Mouse (Mus musculus) kidney, postnatal 4 days (tissue): ENCODE results near the gene Dleu7.

Experiments
- DNase-seq, 2 experiments: peaks; one replicate each; pipeline ENCODE4 v3.0.0; 2021; ENCODE audit warnings: mixed read lengths in 2 of 2

Gene Dleu7

DNA sequence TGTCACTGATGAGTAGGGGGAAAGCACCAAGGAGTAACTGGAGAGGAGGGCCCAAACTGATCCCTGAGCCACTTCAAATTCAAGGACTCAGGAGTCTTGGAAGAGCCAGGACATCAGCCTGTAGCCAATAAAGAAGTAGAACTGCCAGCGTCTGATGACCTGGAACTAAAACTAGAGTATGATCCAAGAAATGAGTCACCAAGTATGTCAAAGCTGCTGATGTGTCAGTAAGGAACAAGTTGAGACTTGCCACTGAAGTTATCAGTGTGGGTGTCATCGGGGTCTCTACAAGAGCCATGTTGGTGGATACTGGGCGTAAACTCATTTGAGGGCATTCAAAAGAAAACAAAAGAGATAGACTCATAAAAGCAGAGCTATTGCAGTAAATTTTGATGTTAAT is 19.2 kb downstream of the Dleu7 start:
- DNase-seq = no peak

DNA sequence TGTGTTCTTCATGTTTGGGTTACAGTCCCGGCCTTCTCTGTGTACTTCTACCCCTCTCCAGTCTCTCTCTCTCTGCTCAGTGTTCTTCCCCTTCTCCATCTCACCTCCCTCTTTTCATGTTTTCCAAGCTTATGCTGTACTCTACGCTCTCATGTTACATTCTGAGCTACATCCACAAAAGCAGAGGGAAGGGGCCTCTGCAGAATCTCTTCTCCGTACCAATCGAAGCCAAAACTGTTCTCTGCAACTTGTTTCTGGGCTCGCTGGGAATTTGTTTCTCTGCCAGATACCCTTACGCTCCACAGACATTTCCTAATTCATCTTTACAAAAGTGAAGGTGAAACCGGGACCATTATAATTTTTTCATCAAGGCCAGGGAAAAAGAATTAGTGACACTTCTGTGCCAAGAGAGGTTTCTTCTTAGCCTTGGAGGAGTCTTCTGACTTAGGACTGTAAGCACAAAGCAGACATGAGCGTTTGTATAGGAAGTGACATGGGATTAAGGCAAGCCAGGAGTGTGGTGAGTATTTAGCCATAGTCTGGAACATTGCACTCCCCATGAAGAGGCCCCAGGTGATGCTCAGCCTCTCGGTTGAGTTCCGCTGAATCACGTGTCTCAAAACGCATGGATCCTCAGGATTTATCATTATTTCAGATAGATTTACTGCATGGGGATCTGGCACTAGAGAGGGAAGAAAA is 22.0 kb downstream of the Dleu7 start:
- DNase-seq = no peak

DNA sequence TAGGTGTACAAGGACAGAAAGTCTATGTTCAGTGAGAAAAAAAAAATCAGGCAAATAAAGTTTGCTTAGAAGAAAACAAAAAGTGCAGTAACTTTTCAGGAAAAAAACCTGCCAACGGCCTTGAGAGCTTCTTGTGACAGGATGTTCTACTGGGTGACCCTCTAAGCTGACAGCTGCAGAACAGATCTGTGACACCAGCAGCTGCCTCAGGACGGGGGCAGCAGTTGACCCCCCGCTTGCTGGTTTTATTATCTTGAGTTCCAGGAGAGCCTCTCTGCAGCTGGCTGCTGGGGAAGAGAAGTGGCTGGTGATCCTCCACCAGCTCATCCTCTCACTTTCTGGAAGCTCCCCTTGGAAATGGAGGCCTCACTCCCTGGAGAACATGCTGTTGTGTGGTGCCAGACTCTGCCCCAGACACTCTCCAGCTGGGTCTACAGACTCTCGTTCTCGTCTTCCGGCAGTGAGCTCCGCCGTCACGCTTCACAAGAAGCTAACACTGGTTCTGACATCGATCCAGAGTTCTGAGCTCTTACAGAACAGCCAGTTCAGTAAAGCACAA is 33.8 kb downstream of the Dleu7 start:
- DNase-seq = peak; percentile 14 to 30

DNA sequence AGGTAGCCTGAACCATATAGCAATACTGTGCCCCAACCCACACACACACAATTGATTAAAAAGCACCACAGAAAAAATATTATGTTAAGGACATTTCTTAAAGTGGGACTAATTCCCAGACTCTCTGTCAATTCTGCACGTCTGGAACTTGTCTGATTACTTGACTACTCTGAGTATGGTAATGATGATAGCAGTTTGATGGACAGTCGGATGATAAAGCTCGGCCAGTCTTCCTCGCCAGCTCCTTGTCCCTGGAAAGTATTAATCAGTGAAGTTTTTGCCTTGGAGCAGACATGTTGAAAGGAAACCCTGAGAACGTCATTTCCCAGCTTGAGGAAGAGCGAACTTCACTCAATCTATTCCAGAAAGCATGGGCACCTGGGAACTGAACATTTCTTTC is 34.7 kb downstream of the Dleu7 start:
- no peak for DNase-seq

DNA sequence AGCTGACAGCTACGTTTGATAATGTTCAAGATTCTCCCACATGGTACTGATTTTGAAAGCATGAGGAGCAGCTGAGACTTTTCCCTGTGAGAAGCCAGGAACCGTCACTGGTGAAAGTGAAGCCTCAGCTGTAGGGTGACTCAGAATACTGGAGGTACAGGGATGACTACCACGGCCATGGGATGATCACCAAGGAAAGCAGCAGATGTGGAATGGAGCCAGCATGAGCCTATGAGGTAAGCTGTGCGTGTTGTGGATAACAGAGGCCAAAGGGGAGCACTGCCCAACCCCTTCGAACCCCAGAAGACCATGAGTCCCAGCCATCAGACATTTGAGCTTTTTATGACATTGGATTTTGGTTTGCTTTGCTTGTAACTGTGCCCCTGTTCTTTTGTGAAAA is 36.8 kb downstream of the Dleu7 start:
- no peak for DNase-seq

DNA sequence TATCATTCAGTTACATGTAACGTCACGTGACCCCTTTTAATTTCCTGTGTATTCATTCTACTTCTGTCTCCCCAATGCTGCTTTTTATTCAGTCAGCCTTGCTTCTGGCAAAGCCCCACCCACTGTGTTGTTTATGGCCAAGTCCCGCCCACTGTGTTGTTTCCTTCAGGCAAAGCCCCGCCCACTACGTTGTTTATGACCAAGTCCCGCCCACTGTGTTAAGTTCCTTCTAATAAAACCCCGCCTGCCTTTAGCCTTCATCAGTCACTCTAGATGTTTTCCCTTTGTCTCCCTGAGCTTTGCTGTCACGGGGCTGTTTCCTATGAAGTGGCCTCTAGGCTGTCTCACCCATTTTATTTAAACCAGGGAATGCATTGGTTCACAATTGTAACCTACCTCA is 38.5 kb downstream of the Dleu7 start:
- DNase-seq = peak; percentile 30 to 46

DNA sequence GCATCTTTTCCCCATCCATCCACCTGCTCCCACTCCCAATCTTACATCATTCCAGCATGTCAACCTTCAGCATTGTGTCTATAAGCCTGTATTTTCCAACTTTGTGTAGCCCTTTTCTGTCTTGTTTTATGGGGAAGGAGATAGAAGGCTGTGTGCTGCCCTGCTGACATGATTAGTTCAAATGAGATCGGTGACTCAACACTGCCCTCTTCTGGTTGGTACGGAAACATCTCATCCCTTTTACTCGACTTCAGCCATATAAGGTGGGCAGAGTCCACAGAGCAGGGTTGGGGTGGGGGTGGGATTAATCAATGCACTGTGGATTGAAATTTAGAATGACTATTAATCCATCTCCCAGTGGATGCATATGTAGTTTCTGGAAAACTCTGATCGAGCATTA is 40.8 kb downstream of the Dleu7 start:
- DNase-seq = peak; percentile 52 to 69

DNA sequence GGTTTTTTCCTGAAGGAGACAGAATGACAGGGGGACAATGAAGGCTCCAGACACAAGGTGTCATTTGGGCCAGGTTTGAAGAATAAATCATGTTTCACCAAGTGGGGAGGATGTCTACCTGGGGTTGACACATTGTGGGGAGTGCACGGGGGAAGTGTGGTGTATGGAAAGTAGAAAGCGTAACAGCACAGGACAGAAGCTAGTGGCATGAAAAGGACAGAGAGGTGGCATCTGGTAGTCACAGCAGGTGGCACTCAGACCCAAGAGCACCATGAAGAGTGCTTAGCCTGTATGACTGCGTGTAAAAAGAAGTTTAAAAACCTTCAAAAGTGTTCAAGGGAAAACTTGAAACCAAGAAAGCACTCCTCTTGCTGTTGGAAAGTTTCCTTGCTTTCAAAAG is 42.8 kb downstream of the Dleu7 start:
- DNase-seq = no peak

DNA sequence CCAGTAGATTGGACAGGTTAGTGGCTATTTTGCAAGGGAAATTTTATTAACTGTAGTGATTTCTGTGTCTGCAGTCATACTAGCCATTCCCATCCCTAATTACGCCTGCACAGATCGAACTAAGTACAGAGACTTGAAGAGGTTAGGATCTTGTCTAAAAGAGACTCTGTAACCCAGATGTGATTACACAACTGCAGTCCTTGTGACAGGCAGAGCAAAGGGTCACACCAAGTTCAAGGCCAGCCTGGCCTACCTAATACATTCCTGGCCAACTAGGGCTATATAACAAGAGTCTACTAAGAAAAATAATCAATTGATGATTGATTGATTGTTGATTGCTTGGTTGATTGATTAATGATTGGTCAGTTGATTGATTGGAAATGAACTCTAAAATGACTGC is 43.6 kb downstream of the Dleu7 start:
- DNase-seq = no peak

DNA sequence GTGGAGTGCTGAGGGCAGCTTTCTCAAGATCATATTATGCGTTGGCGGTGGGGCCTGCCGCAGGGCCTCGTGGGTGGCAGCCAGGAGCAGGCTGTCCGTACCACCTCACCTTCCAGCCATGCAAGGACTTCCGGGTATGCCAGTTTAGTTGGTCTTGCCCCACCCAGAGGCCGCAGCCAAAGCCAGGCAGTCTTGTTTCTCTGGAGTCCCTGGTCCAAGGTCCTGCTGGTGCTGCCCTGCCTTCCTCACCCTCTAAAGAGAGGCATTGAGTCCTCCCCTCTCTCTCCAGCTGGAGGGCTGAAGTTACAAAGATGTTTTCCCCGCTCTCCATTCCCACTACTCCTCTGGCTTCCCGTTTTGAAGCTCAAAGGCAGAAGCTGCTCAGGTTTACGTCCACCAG is 44.1 kb downstream of the Dleu7 start:
- DNase-seq = peak in 1 of 2 experiments; percentile 28

DNA sequence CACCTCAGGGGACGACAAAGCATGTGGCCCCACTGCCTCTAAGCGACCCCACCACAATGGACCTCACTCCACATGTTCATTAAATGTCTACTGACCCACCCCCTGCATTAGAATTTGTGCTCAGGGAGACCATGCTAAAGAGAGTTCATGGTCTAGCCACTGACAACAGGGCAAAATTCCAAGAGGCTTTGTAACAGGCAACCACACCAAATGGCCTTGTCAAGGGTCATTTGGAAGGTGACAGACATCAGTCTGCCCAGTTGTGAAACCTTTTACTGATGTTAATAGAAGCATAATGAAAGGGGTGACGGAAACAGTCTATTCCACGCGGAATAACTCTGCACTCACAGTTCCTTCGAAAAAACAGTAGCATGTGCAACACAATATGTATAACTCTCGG is 44.5 kb downstream of the Dleu7 start:
- DNase-seq = no peak

DNA sequence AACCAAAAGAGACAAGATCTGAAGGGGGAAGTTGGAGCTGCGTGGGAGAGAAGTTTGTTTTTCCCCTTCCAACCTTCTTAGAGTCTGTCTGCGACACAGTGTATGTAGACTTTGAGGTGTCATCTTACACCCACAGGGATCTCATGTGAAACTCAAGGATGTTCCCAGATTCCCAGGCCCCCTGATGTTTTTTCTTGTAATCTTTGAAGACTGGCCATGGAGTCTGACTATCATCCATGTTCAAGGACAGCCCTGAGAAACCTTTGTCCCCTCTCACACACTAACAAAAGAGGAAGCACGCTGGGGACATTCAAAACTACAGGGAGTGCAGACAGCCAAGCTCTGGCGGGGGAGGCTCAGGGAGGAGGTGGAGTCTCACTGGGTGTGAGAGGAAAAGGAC is 47.3 kb downstream of the Dleu7 start:
- peak in 1 of 2 experiments; percentile 29 for DNase-seq

DNA sequence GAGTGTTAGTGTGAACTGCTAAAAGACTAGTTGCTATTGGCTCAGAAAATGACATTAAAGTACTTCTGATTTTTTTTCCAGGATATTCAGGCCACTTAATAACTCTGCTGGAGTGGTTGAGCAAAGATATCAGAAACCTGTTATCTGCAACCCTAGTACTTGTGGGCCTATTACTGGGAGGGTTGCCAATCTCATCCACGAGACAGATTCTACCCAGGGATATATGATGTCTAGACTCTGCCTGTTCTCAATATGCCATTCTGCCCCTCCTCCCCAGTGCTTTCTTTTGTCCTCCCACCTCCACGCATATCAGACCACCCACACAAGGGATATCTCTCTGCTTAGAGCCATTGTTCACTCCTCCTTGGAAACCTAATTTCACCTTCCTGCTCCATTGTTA is 49.3 kb downstream of the Dleu7 start:
- DNase-seq = no peak

DNA sequence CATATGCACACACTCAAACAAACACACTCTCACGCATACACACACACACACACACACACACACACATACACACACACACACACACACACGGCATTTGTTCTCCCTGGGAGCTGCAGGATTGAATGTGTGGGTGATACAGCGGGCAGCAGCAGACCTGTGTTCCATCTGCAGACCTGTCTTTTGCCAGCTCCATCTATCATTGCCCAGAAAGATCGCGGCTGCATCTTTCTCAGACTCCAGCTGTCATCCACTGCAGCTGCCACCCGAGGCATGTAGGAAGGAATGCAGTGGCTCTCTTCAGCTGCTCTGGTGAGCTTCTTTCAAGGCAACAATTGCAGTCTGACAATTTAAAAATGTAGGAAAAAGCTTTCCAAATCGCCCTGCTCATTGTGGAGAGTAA is 56.9 kb downstream of the Dleu7 start:
- DNase-seq = no peak

DNA sequence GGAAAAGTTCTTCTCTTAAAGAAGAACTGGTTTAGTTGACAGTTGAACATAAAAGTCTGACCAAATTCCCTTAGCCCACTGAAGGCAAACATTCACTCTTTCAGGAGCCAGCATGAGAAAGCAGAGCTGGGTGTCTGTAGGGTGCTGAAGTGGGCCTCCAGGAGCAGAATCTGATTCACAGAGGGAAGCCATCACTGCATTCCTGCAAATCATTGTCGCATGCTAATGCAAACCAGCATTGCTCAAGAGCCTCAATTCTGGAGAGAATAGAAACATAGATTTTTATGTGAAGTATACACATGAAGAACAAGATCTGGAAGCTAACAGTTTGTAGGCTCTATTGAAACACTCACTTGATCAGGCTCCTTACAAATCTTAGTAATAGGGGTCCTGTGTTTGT is 57.6 kb downstream of the Dleu7 start:
- DNase-seq = peak in 1 of 2 experiments; percentile 13

DNA sequence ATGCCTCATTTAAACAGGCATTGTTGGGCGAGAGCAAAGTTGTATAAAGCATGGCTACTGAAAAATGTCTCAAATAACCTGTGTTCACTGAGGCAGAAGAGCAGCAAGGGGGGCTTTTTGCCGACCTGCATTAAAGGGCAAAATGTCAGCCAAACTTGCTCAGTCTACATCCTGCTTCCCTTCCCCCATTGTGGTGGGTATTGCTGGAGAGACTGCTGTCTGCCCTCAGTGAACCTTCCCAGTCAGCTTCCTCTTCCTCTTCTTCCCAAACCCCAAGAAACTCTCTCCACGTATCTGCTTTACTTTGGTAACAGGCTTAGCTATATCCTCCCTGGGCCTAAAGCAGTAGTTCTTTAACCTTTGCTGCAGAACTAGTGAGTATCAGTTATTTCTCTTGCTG is 61.9 kb downstream of the Dleu7 start:
- no peak for DNase-seq

DNA sequence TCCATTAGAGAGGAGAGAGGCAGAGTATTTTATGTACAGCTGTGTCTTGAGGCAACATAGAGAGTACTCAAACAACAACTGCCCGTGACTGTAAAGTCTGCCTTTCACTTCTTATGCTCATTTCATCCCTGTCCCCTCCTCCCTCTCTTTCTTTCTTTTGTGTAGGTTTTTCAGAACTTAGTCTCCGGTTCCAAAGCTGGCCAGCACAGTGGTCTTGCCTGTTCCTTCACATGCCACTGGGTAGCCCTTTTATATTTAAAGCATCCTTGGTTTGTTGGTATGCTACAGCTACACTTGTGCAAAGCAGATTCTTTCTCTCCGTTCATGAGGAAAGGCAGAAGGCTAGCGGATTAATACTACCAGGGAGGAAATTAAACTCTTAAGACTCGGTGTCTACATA is 65.7 kb downstream of the Dleu7 start:
- no peak for DNase-seq

DNA sequence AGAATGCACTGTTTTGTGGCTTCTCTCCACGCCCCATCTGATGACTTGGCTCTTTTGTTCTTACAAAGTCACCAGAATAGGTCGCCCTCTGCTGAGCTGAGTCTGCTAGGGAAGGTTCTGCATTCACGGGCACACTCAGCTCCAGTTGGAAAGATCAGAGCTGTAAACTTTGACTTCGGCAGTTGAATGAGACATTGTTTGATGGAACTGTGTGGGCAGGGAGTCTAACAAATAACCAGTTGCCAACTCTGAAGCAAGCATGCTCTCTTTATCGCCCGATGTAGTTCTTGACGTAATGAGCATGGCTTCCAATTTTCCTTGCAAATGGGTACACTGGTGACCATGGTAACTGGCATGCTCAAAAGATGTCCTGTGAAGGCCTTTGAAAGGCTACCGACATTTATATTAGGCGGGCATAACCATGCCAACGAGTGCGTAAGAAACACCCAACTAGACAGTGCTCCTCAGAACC is 66.2 kb downstream of the Dleu7 start:
- DNase-seq = peak; percentile 17 to 28
